Mouse (Mus musculus) c-Kit-positive CD71-negative TER-119-negative erythroid progenitor cells, embryonic 14.5 days (primary cell): ENCODE data around the gene Vmn1r210.
"Not testable (repeated sequence)": the region's sequence is repeated elsewhere in the genome, so short reads cannot be mapped to it uniquely, and the experiment has no call there.

ENCODE experiments used
- DNase-seq: peaks from one replicate; pipeline ENCODE4 v3.0.0-alpha.2; 2013; ENCODE audit warnings: low read depth

The Vmn1r210 gene

GRCm38 (mm10) chr13:22831248-22831647 lies at the start of gene Vmn1r210:
Gene Vmn1r210 (minus strand): TSS chr13:22831348.
- no peak for DNase-seq

GRCm38 (mm10) chr13:22879257-22879656 lies 48.1 kb upstream of the Vmn1r210 start:
- no peak for DNase-seq

- no peak for DNase-seq
These were observed 26.3 kb upstream of the Vmn1r210 start, which contains the start of gene Vmn1r211 for GRCm38 (mm10) chr13:22857461-22857860. Gene Vmn1r211 (minus strand): TSS chr13:22857561.

- no peak for DNase-seq
These were observed 23.6 kb upstream of the Vmn1r210 start for GRCm38 (mm10) chr13:22854760-22855159.

GRCm38 (mm10) chr13:22846798-22847197 lies 15.7 kb upstream of the Vmn1r210 start:
- no peak for DNase-seq

GRCm38 (mm10) chr13:22844304-22844703 lies 13.2 kb upstream of the Vmn1r210 start:
- not testable (repeated sequence) for DNase-seq

GRCm38 (mm10) chr13:22829395-22829794 lies 1.8 kb downstream of the Vmn1r210 start:
- not testable (repeated sequence) for DNase-seq

GRCm38 (mm10) chr13:22821601-22822000 lies 9.5 kb downstream of the Vmn1r210 start:
- DNase-seq, result not testable (repeated sequence)

- not testable (repeated sequence) for DNase-seq
These were observed 21.6 kb downstream of the Vmn1r210 start, which contains the start of gene Vmn1r209 for GRCm38 (mm10) chr13:22809582-22809981. Gene Vmn1r209 (minus strand): TSS chr13:22809682.

GRCm38 (mm10) chr13:22788096-22788495 lies 43.1 kb downstream of the Vmn1r210 start:
- DNase-seq, result not testable (repeated sequence)

GRCm38 (mm10) chr13:22784159-22784558 lies 47.0 kb downstream of the Vmn1r210 start:
- DNase-seq, result not testable (repeated sequence)

- not testable (repeated sequence) for DNase-seq
These were observed 53.8 kb downstream of the Vmn1r210 start, which contains the start of gene Vmn1r208 for GRCm38 (mm10) chr13:22777300-22777699. Gene Vmn1r208 (minus strand): TSS chr13:22777400.
